ENCODE assay signal across 8 mouse cellular contexts in the genomic region with DNA sequence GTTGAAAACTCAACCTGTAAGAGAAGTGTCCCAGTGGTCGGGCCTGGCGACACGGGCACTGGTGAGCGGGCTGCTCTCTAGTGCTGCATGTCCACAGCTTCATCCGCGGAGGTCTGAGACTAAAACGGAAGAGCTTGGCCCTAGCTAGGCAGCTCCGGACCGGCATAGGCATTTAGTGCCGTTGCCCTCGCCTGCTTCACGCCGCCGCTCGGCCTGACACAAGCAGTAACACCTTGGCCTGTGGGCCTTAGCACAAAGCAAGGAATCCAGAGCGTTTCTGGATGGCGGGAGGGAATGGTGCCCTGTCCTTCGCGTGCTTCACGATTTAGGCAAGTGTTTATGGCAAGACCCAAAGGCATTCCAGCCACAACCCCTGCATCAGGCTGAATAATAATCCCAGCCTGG. TPM values are rescaled to one million over a fixed set of nuclear protein-coding genes. Genes with fewer than 3 reads are reported as not detected.
DNase-seq lines count a peak whose midpoint lies in the region; ATAC-seq and TF ChIP-seq lines count a peak whose summit lies in the region.

No protein-coding gene starts in this region.

- peak overlapping the region; percentile 55; the same call in 1 of the 2 replicates for H3K9ac ChIP-seq in heart, embryonic 12.5 days
- H3K9ac ChIP-seq in heart, adult 2 months (ENCODE audit: low read depth, low read length): no peak overlapping the region
- H3K9ac ChIP-seq in embryonic facial prominence, embryonic 11.5 days (replicated peaks; ENCODE audit: low read length): no peak overlapping the region
- H3K9ac ChIP-seq in hindbrain, embryonic 11.5 days (ENCODE audit: low read depth, low read length): no peak overlapping the region
- no peak overlapping the region for H3K9ac ChIP-seq in midbrain, embryonic 15.5 days

- intact Hi-C loops in heart, adult 2 months (cut with DNase I): loop anchor here (5.0 kb wide), 1 partner anchor 318 kb away; no protein-coding TSS in a partner anchor

- H3K4me2 ChIP-seq in heart, embryonic 12.5 days: peak overlapping the region; percentile 78
- peak overlapping the region; percentile 39 for H3K4me2 ChIP-seq in embryonic facial prominence, embryonic 11.5 days (ENCODE audit: low read depth, low read length)
- peak overlapping the region; percentile 38 for H3K4me2 ChIP-seq in hindbrain, embryonic 11.5 days (replicated peaks; ENCODE audit: low read depth, low read length)
- peak overlapping the region; percentile 17; the same call in 1 of the 2 replicates for H3K4me2 ChIP-seq in midbrain, embryonic 15.5 days

- H3K4me3 ChIP-seq in heart, embryonic 12.5 days: peak overlapping the region; percentile 47
- no peak overlapping the region for H3K4me3 ChIP-seq in heart, adult 2 months
- no peak overlapping the region; the same call in 1 of the 2 replicates for H3K4me3 ChIP-seq in embryonic facial prominence, embryonic 11.5 days (ENCODE audit: low read depth, low read length)
- peak overlapping the region; percentile 20; the same call in 1 of the 2 replicates for H3K4me3 ChIP-seq in hindbrain, embryonic 11.5 days (ENCODE audit: low read depth, low read length)
- 0 out of 2 replicates have a peak overlapping the region, but pooled peaks have one; percentile 5 for H3K4me3 ChIP-seq in midbrain, embryonic 15.5 days

- TF ChIP-seq POLR2A in heart, adult 2 months (IDR thresholded peaks at IDR 0.05; ENCODE audit: insufficient read depth, low read depth, low read length): no peak

- no peaks in the 10 kb centered on the region for H3K36me3 ChIP-seq in heart, embryonic 12.5 days
- no peaks in the 10 kb centered on the region for H3K36me3 ChIP-seq in heart, adult 2 months (ENCODE audit: control insufficient read depth, insufficient read depth, low read length)
- H3K36me3 ChIP-seq in embryonic facial prominence, embryonic 11.5 days (replicated peaks; ENCODE audit: control insufficient read depth, insufficient read depth, low read depth, low read length): no peaks in the 10 kb centered on the region
- H3K36me3 ChIP-seq in hindbrain, embryonic 11.5 days (ENCODE audit: control insufficient read depth, insufficient read depth, low read length): no peaks in the 10 kb centered on the region
- no peaks in the 10 kb centered on the region for H3K36me3 ChIP-seq in midbrain, embryonic 15.5 days (replicated peaks)

- WGBS in heart, embryonic 12.5 days: 2% methylated on average over 20 of the region's 20 CpGs
- 24% methylated on average over 20 of the region's 20 CpGs for WGBS in heart, adult 2 months
- 2% methylated on average over 20 of the region's 20 CpGs for WGBS in embryonic facial prominence, embryonic 11.5 days
- WGBS in hindbrain, embryonic 11.5 days: 1% methylated on average over 20 of the region's 20 CpGs
- WGBS in midbrain, embryonic 15.5 days: 3% methylated on average over 20 of the region's 20 CpGs

- TF ChIP-seq EP300 in heart, adult 2 months (IDR thresholded peaks at IDR 0.05; ENCODE audit: insufficient read depth, low read depth, low read length): no peak

- H3K27ac ChIP-seq in heart, embryonic 12.5 days (ENCODE audit: poor library complexity, severe bottlenecking): no peak overlapping the region
- H3K27ac ChIP-seq in heart, adult 2 months: no peak overlapping the region
- H3K27ac ChIP-seq in embryonic facial prominence, embryonic 11.5 days (replicated peaks; ENCODE audit: low read depth, low read length): no peak overlapping the region
- no peak overlapping the region for H3K27ac ChIP-seq in hindbrain, embryonic 11.5 days (ENCODE audit: low read depth, low read length)
- no peak overlapping the region for H3K27ac ChIP-seq in midbrain, embryonic 15.5 days

- peaks cover 13% of the 10 kb centered on the region for H3K4me1 ChIP-seq in heart, embryonic 12.5 days (replicated peaks)
- H3K4me1 ChIP-seq in heart, adult 2 months (ENCODE audit: control insufficient read depth, insufficient read depth, low read length): no peaks in the 10 kb centered on the region
- peaks cover 4% of the 10 kb centered on the region for H3K4me1 ChIP-seq in embryonic facial prominence, embryonic 11.5 days (ENCODE audit: control insufficient read depth, insufficient read depth, low read length)
- H3K4me1 ChIP-seq in hindbrain, embryonic 11.5 days (replicated peaks; ENCODE audit: control insufficient read depth, insufficient read depth, low read length): peaks cover 7% of the 10 kb centered on the region
- H3K4me1 ChIP-seq in midbrain, embryonic 15.5 days: peaks cover 18% of the 10 kb centered on the region

- H3K9me3 ChIP-seq in heart, embryonic 12.5 days (replicated peaks): no peaks in the 10 kb centered on the region
- H3K9me3 ChIP-seq in embryonic facial prominence, embryonic 11.5 days (replicated peaks; ENCODE audit: control insufficient read depth, low read length): no peaks in the 10 kb centered on the region
- no peaks in the 10 kb centered on the region for H3K9me3 ChIP-seq in hindbrain, embryonic 11.5 days (ENCODE audit: control insufficient read depth, low read length)
- H3K9me3 ChIP-seq in midbrain, embryonic 15.5 days: no peaks in the 10 kb centered on the region

- DNase-seq in heart, adult 2 months: no peak
- DNase-seq in embryonic facial prominence, embryonic 11.5 days (ENCODE audit: low spot score): peak; percentile 39
- DNase-seq in hindbrain, embryonic 11.5 days (ENCODE audit: low spot score): no peak
- DNase-seq in left cerebral cortex, adult 8-10 months (ENCODE audit: low spot score in 2 of 2): no peak
- DNase-seq in thymus, adult 18-20 months: no peak
- DNase-seq in spleen, postnatal 10 days (ENCODE audit: low spot score in 2 of 2): no peak

- peak; percentile 56 for ATAC-seq in heart, embryonic 12.5 days (ENCODE audit: insufficient number of reproducible peaks, low FRiP score)
- peak; percentile 58 for ATAC-seq in embryonic facial prominence, embryonic 11.5 days (replicated peaks; ENCODE audit: insufficient number of reproducible peaks, low FRiP score, low TSS enrichment, low read depth)
- peak; percentile 50 for ATAC-seq in hindbrain, embryonic 11.5 days (ENCODE audit: low FRiP score)
- ATAC-seq in midbrain, embryonic 15.5 days (replicated peaks): peak; percentile 65

- TF ChIP-seq CTCF in heart, adult 2 months (IDR thresholded peaks at IDR 0.05): no peak

- no peaks in the 10 kb centered on the region for H3K79me2 ChIP-seq in heart, adult 2 months (replicated peaks; ENCODE audit: control insufficient read depth, insufficient read depth, low read length)

- peaks cover 68% of the 10 kb centered on the region for H3K27me3 ChIP-seq in heart, embryonic 12.5 days (replicated peaks)
- peaks cover 11% of the 10 kb centered on the region; the same call in 1 of the 2 replicates for H3K27me3 ChIP-seq in heart, adult 2 months (ENCODE audit: control insufficient read depth, insufficient read depth, low read length)
- H3K27me3 ChIP-seq in embryonic facial prominence, embryonic 11.5 days (ENCODE audit: control insufficient read depth, insufficient read depth, low read length): peaks cover 38% of the 10 kb centered on the region
- H3K27me3 ChIP-seq in hindbrain, embryonic 11.5 days (ENCODE audit: control insufficient read depth, insufficient read depth, low read length): peaks cover 54% of the 10 kb centered on the region
- H3K27me3 ChIP-seq in midbrain, embryonic 15.5 days (replicated peaks): peaks cover 70% of the 10 kb centered on the region

RNA-seq across cellular contexts. Expression of a gene that starts 9.2 kb away (rescaled TPM):
- polyA plus RNA-seq in heart, embryonic 12.5 days (2016; fragmentation: Nextera tagmentation; extraction: Ambion mirVana): 18.9 and 20.7 TPM in 2 replicates
- 1 to 10 TPM; 4.0 to 4.4 TPM for total RNA-seq in heart, adult 2 months (2021)
- 1.9 and 3.0 TPM in 2 replicates for polyA plus RNA-seq in heart, adult 2 months (2012; rRNA removed)
- 3.9 and 4.1 TPM in 2 replicates for polyA plus RNA-seq in embryonic facial prominence, embryonic 11.5 days (2014; fragmentation: Nextera tagmentation; extraction: Ambion mirVana)
- polyA plus RNA-seq in hindbrain, embryonic 11.5 days (2014; fragmentation: Nextera tagmentation; extraction: Ambion mirVana): 2.8 and 3.4 TPM in 2 replicates
- polyA plus RNA-seq in midbrain, embryonic 15.5 days (2015; fragmentation: Nextera tagmentation; extraction: Ambion mirVana): 2.3 and 3.4 TPM in 2 replicates
- total RNA-seq in left cerebral cortex, adult 8-10 months (2022): 1 to 10 TPM; 1.8 to 2.4 (median 2.1) TPM

Comparison
In these comparisons a context has a peak if more than half of its experiments do, and no peak if none do; other contexts are left out.
1. H3K4me3 ChIP-seq: peak in heart, embryonic 12.5 days (single experiment), hindbrain, embryonic 11.5 days (single experiment) and midbrain, embryonic 15.5 days (single experiment); none in heart, adult 2 months (single experiment) and embryonic facial prominence, embryonic 11.5 days (single experiment).
2. H3K4me2 ChIP-seq: peak in every context shown above with its lines; median percentile 78 in heart, embryonic 12.5 days; 39 in embryonic facial prominence, embryonic 11.5 days; 38 in hindbrain, embryonic 11.5 days; 17 in midbrain, embryonic 15.5 days.
3. Peak in every context shown above with its lines, with median percentiles within 50 percentile points of each other: ATAC-seq.